Comparison of ENCODE assay signal across 18 mouse cellular contexts in the genomic region with DNA sequence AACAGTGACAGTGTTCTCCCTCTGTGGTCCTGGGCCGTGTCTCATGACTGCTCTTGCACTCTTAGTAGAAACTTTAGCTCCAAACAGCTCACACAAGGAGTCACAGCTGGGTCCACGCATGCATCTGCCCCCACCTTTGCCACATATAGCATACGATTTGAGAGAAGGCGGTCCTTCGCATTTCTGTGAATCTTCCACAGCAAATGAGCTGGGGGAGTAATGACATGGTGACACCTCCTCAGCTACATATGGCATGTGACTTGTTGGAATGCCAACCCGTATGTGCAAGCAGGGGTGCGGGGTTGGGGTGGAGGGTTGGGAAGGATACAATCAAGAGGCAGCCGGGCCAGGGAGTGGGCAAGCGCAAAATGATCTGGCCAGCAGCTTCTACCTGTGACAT. TPM values are rescaled to one million over a fixed set of nuclear protein-coding genes. Genes with fewer than 3 reads are reported as not detected.
DNase-seq lines count a peak whose midpoint lies in the region; TF ChIP-seq lines count a peak whose summit lies in the region.
"Had no signal": no experiment of that assay in that cellular context is flagged by ENCODE, and none has a peak within 500 bp of the region (broad histone marks: within the 10 kb centered on the region; RNA-seq: fewer than 3 reads in every experiment).

No protein-coding gene starts in this region.

- intact Hi-C loops in left cerebral cortex, postnatal 25 days (cut with DNase I) = loop anchor here (2.0 kb wide), 1 partner anchor 14 kb away; a partner anchor contains a TSS

- H3K27ac ChIP-seq in layer of hippocampus, adult 2 months = peak overlapping the region; percentile 99
- H3K27ac ChIP-seq in olfactory bulb, adult 2 months (ENCODE audit: insufficient read depth, low read depth, low read length) = peak overlapping the region; percentile 76
- no peak overlapping the region for H3K27ac ChIP-seq in thymus, adult 2 months (ENCODE audit: control insufficient read depth, insufficient read depth, low read length)
- H3K27ac ChIP-seq: heart, embryonic 15.5 days; hindbrain, embryonic 15.5 days; intestine, embryonic 15.5 days; midbrain, embryonic 13.5 days; neural tube, embryonic 12.5 days had no signal

- H3K4me1 ChIP-seq in olfactory bulb, adult 2 months (ENCODE audit: control insufficient read depth, insufficient read depth, low read length) = peaks cover 12% of the 10 kb centered on the region
- H3K4me1 ChIP-seq in thymus, adult 2 months (replicated peaks; ENCODE audit: control insufficient read depth, insufficient read depth, low read length) = no peaks in the 10 kb centered on the region
- H3K4me1 ChIP-seq: heart, embryonic 15.5 days; hindbrain, embryonic 15.5 days; intestine, embryonic 15.5 days; midbrain, embryonic 13.5 days; neural tube, embryonic 12.5 days had no signal

- TF ChIP-seq CTCF in layer of hippocampus, adult 2 months (conservative IDR thresholded peaks at IDR 0.05) = no peak
- no peak for TF ChIP-seq CTCF in olfactory bulb, adult 2 months (IDR thresholded peaks at IDR 0.05; ENCODE audit: insufficient read depth, low read depth, low read length)
- TF ChIP-seq CTCF in thymus, adult 2 months (IDR thresholded peaks at IDR 0.05; ENCODE audit: borderline replicate concordance, control insufficient read depth, extremely low read depth, insufficient read depth, low read length, poor library complexity) = no peak

- H3K36me3 ChIP-seq in thymus, adult 2 months (ENCODE audit: control insufficient read depth, insufficient read depth, low read length) = peaks cover 15% of the 10 kb centered on the region; the same call in 1 of the 2 replicates

- no peak overlapping the region for H3K4me3 ChIP-seq in layer of hippocampus, adult 2 months
- no peak overlapping the region for H3K4me3 ChIP-seq in olfactory bulb, adult 2 months (ENCODE audit: insufficient read depth, low read depth, low read length)
- H3K4me3 ChIP-seq in thymus, adult 2 months (ENCODE audit: control insufficient read depth, insufficient read depth, low read length) = no peak overlapping the region
- H3K4me3 ChIP-seq: heart, embryonic 15.5 days; hindbrain, embryonic 15.5 days; intestine, embryonic 15.5 days; midbrain, embryonic 13.5 days; neural tube, embryonic 12.5 days had no signal

- no peak for TF ChIP-seq POLR2A in olfactory bulb, adult 2 months (IDR thresholded peaks at IDR 0.05; ENCODE audit: insufficient read depth, low read depth, low read length)
- TF ChIP-seq POLR2A in thymus, adult 2 months (IDR thresholded peaks at IDR 0.05; ENCODE audit: control insufficient read depth, extremely low read depth, insufficient read depth, low read length, poor library complexity) = no peak

- H3K27me3 ChIP-seq in thymus, adult 2 months (ENCODE audit: control insufficient read depth, insufficient read depth, low read length) = no peaks in the 10 kb centered on the region
- H3K27me3 ChIP-seq: heart, embryonic 15.5 days; hindbrain, embryonic 15.5 days; intestine, embryonic 15.5 days; midbrain, embryonic 13.5 days; neural tube, embryonic 12.5 days had no signal

- peak; percentile 53 to 55 for DNase-seq in layer of hippocampus, adult 2 months (ENCODE audit: low spot score in 2 of 2)
- DNase-seq in layer of hippocampus, postnatal 36 days = no peak
- DNase-seq in right cerebral cortex, adult 18-20 months = peak; percentile 85
- no peak for DNase-seq in right cerebral cortex, postnatal 14 days
- peak; percentile 52 to 96 for DNase-seq in left cerebral cortex, postnatal 25 days (ENCODE audit: low spot score in 2 of 2)
- DNase-seq in thymus, adult 2 months = no peak
- DNase-seq in kidney, adult 8-10 months = no peak
- DNase-seq: cerebellum, adult 2 months; cerebellum, postnatal 36 days; heart, postnatal 4 days; kidney, postnatal 36 days; thymus, postnatal 36 days had no signal

- 77% methylated on average over 9 of the region's 9 CpGs for WGBS in olfactory bulb, adult 2 months
- 98% methylated on average over 9 of the region's 9 CpGs for WGBS in thymus, adult 2 months

RNA-seq across cellular contexts. Expression of a gene that starts 7.9 kb away (rescaled TPM):
- 10 to 100 TPM; 97.6 to 98.1 TPM for total RNA-seq in layer of hippocampus, adult 2 months (2021)
- 10 to 100 TPM; 83.9 to 84.7 TPM for total RNA-seq in layer of hippocampus, postnatal 36 days (2021)
- 100 to 1,000 TPM in 1 of 2 experiments, 10 to 100 TPM in 1; 97.3 to 108 TPM for total RNA-seq in left cerebral cortex, postnatal 25 days (2021)
- polyA plus RNA-seq in olfactory bulb, adult 2 months (2012; ENCODE audit: insufficient read depth, insufficient read length, low replicate concordance, missing spikeins) = not detected in 2 replicates
- 40.9 and 53.0 TPM in 2 replicates for polyA plus RNA-seq in thymus, adult 2 months (2012; rRNA removed)

RNA-seq across cellular contexts. Expression of a gene that starts 10.9 kb away (rescaled TPM):
- total RNA-seq in layer of hippocampus, adult 2 months (2021) = 10 to 100 TPM; 36.0 to 36.8 TPM
- total RNA-seq in layer of hippocampus, postnatal 36 days (2021) = 10 to 100 TPM; 34.1 to 39.2 TPM
- total RNA-seq in left cerebral cortex, postnatal 25 days (2021) = 10 to 100 TPM; 39.4 to 42.8 TPM
- not detected in 2 replicates for polyA plus RNA-seq in olfactory bulb, adult 2 months (2012; ENCODE audit: insufficient read depth, insufficient read length, low replicate concordance, missing spikeins)
- 42.9 and 43.3 TPM in 2 replicates for polyA plus RNA-seq in thymus, adult 2 months (2012; rRNA removed)

RNA-seq across cellular contexts. Expression of a gene that starts 13.9 kb away (rescaled TPM):
- 100 to 1,000 TPM; 185 to 196 TPM for total RNA-seq in layer of hippocampus, adult 2 months (2021)
- total RNA-seq in layer of hippocampus, postnatal 36 days (2021) = 100 to 1,000 TPM; 172 to 184 TPM
- total RNA-seq in left cerebral cortex, postnatal 25 days (2021) = 100 to 1,000 TPM; 174 to 190 TPM
- polyA plus RNA-seq in olfactory bulb, adult 2 months (2012; ENCODE audit: insufficient read depth, insufficient read length, low replicate concordance, missing spikeins) = not detected in 2 replicates
- polyA plus RNA-seq in thymus, adult 2 months (2012; rRNA removed) = 7.6 and 9.2 TPM in 2 replicates

RNA-seq across cellular contexts. Expression of a gene that starts 26.7 kb away (rescaled TPM):
- total RNA-seq in layer of hippocampus, adult 2 months (2021) = 10 to 100 TPM; 11.0 to 11.7 TPM
- total RNA-seq in layer of hippocampus, postnatal 36 days (2021) = 10 to 100 TPM in 1 of 2 experiments, 1 to 10 TPM in 1; 9.7 to 10.6 TPM
- total RNA-seq in left cerebral cortex, postnatal 25 days (2021) = 10 to 100 TPM in 1 of 2 experiments, 1 to 10 TPM in 1; 9.8 to 10.7 TPM
- polyA plus RNA-seq in olfactory bulb, adult 2 months (2012; ENCODE audit: insufficient read depth, insufficient read length, low replicate concordance, missing spikeins) = not detected in 2 replicates
- 10.7 and 11.8 TPM in 2 replicates for polyA plus RNA-seq in thymus, adult 2 months (2012; rRNA removed)

RNA-seq across cellular contexts. Expression of a gene that starts 26.7 kb away (rescaled TPM):
- total RNA-seq in layer of hippocampus, adult 2 months (2021) = 1 to 10 TPM; 8.8 to 8.9 TPM
- 10 to 100 TPM in 1 of 2 experiments, 1 to 10 TPM in 1; 8.2 to 10.2 TPM for total RNA-seq in layer of hippocampus, postnatal 36 days (2021)
- total RNA-seq in left cerebral cortex, postnatal 25 days (2021) = 1 to 10 TPM; 8.2 to 9.0 TPM
- not detected in 2 replicates for polyA plus RNA-seq in olfactory bulb, adult 2 months (2012; ENCODE audit: insufficient read depth, insufficient read length, low replicate concordance, missing spikeins)
- 3.7 and 4.3 TPM in 2 replicates for polyA plus RNA-seq in thymus, adult 2 months (2012; rRNA removed)

Comparison
In these comparisons a context has a peak if more than half of its experiments do, and no peak if none do; other contexts are left out.
1. DNase-seq: peak in layer of hippocampus, adult 2 months (2 of 2), right cerebral cortex, adult 18-20 months (single experiment) and left cerebral cortex, postnatal 25 days (2 of 2); none in layer of hippocampus, postnatal 36 days (0 of 2), right cerebral cortex, postnatal 14 days (single experiment), thymus, adult 2 months (single experiment) and kidney, adult 8-10 months (0 of 2).